Mouse (Mus musculus) gastrocnemius, postnatal 36 days (tissue): ENCODE data around the gene Dop1b. TPM values are rescaled to one million over a fixed set of nuclear protein-coding genes. Genes with fewer than 3 reads are reported as not detected.

Experiments used
- DNase-seq, 2 experiments: peaks; one replicate each; pipeline ENCODE4 v3.0.0; 2022
- intact Hi-C: fragments of 180-260 bp; cut with DNase I; formaldehyde crosslinking; loops from one replicate; pipeline ENCODE4 v1.15.1; 2025
- total RNA-seq, 2 experiments: library from RNA; stranded (reverse); gene quantifications; 2 replicates each; pipeline ENCODE4 v1.2.3; 2021

Dop1b gene
- total RNA-seq, 2 experiments from 2014 or later = 36.7 to 38.3 TPM

DNA sequence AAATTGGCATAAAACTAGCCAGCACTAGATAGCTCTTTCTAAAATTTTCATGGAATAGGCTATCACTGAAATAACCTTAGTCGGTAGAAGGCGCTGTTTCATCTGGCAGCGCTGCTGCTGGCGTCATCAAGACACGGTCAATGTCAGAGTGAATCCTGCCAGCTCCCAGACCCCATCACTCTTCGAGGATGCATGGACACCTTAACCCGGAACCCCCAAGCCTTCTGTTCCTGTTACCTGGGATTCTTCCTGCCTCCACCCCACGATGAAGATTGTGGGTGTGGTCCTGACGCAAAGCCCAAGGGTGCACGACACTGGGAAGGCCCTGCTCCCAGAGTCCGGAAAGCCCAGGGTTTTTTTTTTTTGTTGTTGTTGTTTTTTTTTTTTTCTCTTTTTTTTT lies 780 bp upstream of the Dop1b start:
- intact Hi-C loops = no loop called here
- DNase-seq = peak; percentile 51 to 73

DNA sequence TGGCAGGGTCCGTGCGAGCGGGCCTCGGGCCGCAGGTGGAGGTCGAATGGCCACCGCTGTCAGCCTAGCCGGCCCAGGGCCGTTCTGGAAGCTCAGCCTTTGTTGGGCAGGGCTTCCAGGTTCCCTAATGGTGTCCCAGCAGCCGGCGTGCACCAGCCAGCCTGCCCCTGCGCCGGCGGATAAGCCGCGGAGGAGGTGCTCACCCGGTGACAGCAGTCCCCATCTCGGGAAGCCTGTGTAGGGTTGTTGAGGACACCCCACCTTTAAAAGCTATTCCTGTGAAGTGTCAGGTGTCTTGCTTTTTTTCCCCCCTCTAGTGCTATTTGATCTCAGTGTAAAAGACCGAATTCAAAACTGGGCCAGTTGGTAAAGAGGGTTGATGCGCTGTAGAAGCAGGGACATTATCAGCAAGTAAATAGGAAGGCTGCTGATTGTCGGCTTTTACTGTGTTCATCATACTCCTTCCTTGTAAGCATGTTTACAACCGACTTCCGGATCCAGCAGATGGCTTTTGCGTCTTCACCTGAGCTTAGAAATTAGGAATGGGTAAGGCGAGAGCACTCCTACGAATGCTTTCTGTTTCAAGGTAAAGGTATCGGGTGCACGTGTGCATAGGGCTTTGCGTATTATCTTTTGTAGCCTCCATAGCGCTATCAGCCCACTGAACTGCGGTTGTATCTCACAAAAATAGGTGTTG lies 633 bp downstream of the Dop1b start:
- no peak for DNase-seq
- intact Hi-C loops = no loop called here

DNA sequence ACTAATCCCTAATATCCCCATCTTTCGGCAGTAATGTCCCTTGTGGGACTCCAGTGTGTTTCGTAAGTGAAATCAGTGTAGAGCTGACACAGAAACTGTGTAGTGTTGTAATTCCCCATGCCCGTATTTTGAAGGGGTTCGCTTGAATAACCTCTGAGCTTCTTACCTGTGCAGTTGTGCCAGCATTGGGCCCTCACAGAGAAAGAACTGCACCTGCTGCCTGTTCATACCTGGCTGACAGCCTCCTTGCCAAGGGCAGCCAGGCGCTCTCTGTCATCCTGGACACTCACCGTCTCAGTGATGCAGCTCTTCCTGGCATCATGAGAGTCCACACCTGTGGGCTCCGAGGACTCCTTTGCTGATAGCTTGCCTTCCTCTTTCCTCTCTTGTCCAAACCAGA lies 1.3 kb downstream of the Dop1b start:
- DNase-seq = no peak
- intact Hi-C loops = no loop called here

DNA sequence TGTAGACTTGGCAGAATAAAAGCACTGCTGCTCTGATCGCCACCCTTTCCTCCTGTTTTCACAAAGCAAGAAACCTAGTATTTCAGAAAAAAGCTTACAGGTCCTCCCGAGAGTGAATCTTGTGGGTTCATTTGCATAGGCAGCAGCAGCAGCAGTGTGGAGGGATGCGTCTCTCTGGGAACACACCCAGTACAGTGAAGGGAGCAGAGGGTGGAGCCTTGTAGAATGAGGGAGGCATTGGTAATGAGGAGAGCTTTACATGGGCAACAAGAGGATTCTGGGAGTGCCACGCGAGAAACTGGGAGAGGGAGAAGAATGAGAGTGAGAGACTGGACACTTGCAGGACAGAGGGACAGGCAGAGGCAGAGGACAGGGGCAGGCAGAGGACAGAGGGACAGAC lies 2.7 kb downstream of the Dop1b start:
- intact Hi-C loops = no loop called here
- DNase-seq = no peak

DNA sequence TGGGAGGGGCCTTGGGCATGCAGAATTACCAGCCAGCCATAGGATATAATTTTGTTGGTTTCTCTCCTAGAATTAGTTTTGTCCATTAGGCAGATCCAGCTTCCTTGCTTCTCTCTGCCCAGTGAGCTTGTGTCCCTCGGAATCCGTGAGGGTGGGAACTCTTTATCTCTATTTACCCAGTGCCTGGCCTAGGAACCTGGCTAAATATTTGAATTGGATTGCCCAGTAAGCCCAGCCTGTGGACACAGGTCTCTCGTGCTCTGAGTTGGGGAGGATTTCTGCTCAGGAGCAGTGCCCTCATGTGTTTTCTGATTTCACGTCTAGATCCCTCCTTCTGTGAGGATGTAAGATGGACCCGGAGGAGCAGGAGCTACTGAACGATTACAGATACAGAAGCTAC lies 4.1 kb downstream of the Dop1b start:
- intact Hi-C loops = no loop called here
- DNase-seq = no peak

DNA sequence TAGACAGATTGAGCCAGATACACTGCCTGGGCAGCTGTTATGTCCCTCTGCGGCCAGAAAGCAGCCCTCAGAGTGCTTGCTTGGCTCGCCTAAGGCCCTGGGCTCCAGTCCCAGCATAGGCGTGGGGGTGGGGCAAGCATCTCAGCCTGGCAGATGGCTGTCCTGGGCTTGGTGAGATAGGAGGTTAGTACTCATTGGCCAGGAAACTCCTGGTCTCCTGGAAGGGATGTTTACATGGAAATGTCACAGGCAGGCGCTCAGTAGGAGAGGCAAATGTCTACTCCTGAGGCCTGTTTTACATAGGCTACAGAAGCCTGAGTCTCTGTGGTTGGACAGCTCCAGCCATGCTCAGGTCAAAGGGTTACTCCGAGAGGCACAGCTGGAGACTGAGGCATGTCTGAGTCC lies 5.6 kb downstream of the Dop1b start:
- peak; percentile 75 to 84 for DNase-seq
- intact Hi-C loops = no loop called here

DNA sequence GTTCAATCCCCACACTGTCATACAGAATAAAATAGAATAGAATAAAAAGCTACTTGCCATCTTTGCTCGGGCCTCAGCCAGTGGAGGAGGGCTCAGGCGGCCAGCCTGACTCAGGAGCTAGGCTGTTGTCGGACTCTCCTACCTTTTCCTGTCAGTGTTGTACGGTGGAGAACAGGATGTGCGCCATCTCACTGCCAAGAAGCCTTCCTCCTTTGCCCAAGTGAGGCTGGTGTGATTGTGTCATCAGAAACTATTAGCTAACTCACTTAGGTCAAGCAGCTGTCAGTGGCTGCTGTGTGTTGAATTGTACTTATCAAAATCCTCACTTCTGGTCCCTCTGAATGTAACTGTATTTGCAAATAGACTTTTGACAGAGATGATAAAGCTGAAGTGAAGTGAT lies 10.1 kb downstream of the Dop1b start:
- intact Hi-C loops = no loop called here
- no peak for DNase-seq

DNA sequence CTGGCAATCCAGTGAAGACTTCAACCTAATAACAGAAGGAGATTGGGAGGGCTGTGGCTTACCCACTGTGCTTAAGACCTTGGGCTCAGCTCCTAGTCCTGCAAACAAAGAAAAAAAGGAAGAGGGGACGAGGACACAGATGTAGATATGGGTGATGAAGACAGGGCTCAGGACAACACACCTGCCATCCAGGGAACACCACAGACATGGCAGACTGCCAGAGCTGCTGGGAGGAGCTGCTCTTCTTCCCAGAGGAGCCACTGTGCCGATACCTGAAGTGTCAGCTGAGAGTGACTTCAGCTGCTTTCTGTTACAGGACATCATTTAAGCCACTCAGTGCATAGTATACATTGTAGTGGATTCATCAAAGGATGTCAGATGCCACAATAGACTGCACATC lies 10.8 kb downstream of the Dop1b start:
- intact Hi-C loops = no loop called here
- no peak for DNase-seq

DNA sequence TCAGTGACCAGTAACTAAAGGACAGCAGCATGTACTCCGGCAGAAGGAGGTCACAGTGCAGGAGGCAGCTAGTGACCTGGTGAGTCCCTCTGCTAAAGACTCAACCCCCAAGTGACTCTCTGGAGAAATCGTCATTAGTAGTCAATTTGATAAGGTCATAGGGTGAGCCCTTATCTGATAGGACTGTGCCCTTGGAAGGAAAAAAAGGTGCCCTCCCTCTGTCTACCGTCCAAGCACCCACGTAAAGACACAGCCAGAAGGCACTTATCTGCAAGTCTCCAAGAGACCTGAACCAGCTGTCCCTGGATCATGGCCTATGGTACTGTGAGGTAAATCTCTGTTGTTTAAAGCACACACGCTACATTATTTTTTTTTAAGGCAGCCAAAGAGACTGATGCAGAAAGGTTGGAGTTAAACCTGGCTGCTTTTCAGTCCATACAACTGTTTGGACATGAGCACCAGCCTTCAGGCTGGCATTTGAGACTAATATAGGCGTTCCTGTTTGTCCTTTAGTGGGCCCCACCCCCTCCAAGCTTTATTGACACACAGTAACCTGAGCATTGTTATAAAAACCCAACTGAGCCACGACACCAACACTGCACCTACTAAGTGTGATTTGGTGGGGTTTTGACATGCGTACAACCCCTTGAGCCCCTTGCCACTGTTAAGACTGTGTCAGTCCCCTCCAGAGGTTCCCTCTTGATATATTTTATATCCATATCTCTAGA lies 13.9 kb downstream of the Dop1b start:
- intact Hi-C loops = no loop called here
- DNase-seq = no peak

DNA sequence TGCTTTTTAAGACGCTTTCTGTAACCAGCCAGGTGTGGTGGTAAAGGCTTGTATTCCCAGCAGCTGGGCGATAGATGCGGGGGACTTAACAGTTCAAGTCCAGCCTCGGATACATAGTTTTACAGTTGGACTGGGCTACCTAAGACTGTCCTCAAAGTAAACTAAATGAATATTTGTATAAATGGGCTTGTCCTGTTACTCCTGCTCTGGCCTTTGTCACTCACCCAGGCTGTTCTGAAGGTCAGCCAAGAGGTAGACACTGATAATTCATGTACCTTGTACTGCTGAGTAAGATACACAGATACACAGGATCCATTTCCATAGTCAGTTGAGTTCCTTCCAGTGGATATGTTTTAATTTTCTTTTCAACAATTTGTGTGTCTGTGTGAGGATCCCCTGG lies 14.5 kb downstream of the Dop1b start:
- DNase-seq = no peak
- intact Hi-C loops = no loop called here

DNA sequence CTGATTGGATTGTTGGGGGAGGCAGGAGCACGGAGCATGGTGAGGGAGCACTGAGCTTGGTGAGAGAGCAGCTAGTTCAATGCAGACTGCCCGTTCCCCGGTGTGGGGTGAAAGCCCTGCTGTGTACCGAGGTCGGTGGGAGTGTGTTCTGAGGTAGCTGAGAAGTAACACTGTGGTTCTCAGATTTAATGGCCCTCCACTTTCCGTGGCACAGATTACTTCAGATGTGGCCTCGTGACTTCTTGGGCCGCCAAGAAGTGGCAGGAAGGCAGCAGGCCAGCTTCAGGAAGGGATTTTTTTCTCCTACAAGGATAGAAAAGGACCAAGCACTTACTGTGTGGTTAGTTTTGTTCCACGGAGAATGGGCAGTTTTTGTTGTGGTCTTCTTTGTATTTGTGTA lies 17.0 kb downstream of the Dop1b start:
- intact Hi-C loops = no loop called here
- no peak for DNase-seq

DNA sequence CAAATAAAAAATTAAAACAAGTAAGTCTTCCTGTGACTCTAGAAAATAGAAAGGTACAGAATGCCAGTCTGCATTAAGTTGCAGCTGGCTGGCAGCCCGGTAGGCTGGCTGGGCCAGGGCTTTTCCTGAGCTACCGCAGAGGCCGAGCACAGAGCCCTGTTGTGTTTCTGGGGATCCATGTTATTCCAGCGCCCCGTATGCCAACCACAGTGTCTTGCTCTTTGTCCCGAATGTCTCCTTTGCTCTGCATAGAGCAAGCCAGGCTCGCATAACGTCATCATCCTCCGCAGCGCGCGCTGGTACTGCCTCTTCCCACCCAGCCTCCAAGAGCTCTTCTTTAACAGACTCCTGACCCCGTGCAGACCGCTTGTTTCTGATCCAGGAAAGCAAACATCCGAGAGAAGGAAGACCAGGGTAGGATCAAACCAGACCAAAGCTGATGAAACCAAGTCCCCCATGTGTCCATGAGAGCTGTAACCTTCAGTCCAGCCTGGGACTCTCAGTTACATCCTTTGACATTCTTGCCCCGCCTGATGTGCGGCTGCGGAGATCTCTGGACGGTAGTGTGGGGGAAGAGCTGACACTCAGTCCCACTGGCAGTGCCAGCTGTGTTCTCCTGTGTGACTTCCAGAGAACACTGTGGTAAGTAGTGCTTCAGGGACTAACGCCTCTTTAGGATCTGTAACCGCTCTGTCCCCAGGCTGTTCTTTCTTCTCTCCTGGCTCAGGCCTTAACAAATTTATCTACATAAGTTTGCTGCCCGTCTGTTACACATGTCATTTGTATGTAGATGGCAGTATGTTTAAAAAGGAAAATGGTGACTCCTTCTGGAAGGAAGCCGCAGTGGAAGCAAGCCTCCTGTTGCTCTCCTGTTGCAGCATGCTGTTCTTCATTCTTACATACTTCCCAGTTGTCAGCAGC lies 18.4 kb downstream of the Dop1b start:
- intact Hi-C loops = no loop called here
- peak in 1 of 2 experiments; percentile 34 for DNase-seq

DNA sequence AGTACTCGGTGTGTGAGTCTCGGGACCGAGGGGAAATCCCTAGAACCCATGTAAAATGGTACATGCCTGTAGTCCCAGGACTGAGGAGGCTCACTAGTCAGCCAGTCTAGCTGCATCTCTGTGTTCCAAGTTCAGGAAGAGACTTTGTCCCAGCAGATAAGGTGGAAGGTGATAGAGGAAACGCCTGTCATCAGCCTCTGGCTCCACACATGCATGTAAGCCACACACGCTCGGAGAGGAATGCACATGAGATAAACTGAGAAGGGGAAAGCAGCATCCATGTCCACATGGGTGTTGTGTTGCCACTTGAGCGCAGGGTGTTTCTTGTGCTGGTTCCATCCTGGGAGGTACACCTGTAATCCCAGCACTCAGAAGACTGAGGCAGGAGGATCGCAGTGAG lies 19.6 kb downstream of the Dop1b start:
- intact Hi-C loops = no loop called here
- no peak for DNase-seq

DNA sequence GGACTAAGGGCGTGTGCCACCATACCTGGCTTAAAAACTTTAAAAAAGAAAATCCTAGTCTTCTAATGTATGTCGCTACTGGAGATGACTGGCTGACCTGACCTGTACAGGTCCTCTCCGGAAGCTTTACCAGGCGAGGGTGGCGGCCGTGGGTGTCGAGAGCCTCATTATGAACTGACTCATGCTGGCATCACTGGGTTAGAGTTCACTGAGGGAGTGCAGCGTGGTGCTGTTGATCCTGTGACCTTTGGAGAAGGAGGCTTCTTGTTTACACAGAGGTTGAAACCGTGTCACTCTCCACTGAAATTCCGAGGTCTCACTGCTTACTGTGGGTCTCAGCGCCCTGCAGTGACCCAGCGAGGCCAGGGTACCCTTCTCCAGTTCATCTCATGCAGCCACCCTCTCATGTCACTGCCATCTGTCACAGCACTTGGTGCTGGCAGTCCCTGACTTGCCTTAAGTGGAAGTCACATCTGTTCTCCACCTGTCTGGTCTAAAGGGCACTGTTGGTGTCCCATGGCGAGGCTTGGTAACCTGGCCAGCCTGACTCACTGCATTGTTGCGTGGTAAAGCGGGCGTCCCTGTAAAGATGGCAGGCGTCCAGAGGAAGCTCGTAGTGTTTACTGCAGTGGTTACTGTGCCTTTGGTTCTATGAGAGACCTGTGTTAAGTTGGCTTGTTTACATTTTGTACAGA lies 21.3 kb downstream of the Dop1b start:
- intact Hi-C loops = no loop called here
- peak in 1 of 2 experiments; percentile 27 for DNase-seq

DNA sequence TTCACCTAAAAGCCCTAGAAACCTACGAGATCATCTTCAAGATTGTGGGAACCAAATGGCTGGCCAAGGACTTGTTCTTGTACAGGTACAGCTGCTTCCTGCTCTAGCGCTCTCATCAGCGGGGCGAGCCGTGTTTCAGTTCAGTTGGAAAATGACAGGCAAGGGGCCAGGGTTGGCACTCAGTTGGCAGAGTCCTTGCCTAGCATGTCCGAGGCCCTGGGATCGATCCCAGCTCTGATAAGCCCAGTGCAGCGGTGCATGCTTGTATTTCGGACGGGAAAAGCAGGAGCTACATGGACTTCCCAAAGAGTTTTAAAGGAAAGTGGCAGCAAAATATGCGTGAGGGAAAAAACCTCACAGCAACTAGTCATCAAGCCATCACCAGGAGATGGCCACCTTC lies 27.5 kb downstream of the Dop1b start:
- no peak for DNase-seq

DNA sequence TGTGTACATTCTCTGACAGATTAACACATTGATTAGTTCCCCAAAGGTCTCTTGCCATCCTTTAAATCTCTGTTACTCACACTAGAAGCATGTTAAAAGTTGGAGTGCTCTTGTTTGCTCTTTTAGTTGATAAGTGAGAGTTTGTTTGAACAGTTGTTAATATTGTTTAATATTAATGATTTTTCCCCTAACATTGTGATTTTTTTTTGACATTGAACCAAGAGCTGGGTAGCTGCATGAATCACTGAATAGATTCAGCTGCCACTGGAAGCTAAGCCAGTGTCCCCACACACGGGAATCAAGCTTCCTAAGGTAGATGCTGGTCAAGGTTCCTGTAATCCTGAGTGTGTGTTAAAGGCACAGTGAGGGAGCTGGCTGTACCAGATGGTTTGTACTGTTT lies 31.2 kb downstream of the Dop1b start:
- DNase-seq = no peak
- intact Hi-C loops = no loop called here

More for the DNA sequence above, 27.5 kb downstream of the Dop1b start:
- intact Hi-C loops = no loop called here

DNA sequence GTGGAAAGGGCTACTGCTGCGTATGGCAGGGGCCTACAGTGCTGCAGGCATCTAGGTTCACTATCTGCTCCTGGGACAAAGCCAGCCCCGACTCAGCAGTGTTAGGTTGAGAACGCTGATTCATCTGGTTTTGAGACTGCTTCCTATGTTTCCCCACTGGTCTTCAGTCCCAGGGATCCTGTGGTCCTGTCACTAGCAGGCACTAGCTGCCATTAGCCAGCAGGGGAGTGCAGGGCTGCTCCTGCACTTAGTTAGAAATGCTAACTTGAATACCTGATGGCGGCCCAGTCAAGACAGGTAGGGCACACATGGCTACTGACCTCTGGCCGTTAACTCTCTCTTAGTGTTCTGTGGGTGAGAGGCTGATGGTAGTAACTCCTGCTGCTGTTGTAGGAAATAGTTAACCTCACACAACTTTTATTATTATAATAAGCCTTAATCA lies 32.4 kb downstream of the Dop1b start:
- intact Hi-C loops = no loop called here
- DNase-seq = peak; percentile 36 to 50

DNA sequence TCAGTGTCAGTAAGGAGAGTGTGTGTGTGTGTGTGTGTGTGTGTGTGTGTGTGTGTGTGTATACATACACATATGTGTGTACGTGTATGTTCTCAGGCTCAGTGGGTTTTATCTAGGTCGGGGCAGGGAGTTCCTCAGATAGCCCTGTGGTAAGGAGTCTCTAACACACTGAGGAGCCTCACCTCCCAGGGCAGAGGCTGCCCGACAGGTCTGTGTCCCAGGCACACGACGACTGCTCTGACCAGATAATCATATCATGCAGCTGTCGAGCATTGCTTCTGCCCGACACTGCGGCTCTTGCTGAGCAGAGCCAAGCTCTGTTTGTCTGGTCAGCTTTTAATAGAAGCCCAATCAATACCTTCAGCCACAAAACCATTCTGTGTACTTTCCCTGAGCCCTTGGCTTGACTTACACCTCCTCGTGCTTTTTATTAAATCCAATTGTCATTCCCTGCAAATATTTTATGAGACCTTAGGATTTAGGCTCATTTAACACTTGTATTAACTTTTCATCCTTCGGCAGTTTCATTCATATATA lies 33.2 kb downstream of the Dop1b start:
- no peak for DNase-seq
- intact Hi-C loops = no loop called here

DNA sequence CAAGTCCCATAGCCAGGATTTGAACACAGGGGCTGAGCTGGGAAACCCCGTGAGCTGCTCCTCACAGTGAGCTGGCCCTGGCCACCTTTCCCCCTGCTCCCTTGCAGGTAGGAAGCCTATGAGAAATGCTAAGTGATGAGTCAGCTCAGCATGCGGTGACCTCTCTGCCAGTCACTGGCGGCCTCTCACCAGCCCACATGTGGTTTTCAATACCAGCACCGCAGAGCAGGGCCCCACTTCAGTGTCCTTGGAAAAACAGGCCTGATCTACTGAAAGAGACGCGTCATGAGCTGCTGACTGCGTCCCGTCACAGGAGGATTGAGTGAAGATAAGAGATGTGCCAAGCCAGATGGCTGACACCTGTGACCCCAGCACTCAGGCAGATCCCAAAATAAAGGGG lies 34.7 kb downstream of the Dop1b start:
- DNase-seq = no peak
- intact Hi-C loops = no loop called here

DNA sequence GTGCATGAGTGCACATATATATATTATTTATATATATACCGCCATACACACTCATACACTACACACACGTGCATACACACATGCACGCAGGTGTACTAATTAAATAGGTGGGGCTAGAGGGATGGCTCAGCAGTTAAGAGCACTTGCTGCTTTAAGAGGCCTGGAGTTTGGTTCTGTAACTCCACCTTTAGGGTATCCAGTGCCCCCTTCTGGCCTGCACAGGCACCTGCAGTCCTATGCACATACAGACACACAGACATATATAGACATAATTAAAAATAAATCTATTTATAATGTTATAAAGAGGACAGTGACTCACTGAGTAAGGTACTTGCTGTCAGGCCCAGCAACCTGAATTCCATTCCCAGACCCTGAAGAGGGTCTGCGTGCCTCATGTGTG lies 35.3 kb downstream of the Dop1b start:
- no peak for DNase-seq
- intact Hi-C loops = no loop called here
